Mouse (Mus musculus): Measurements from ENCODE around the gene Nhlrc2. TPM values are rescaled to one million over a fixed set of nuclear protein-coding genes. Genes with fewer than 3 reads are reported as not detected.

Gene Nhlrc2
- polyA plus RNA-seq, 1 experiment = 6.8 TPM

- no peaks in the 10 kb centered on the region for H3K27me3 ChIP-seq (ENCODE audit: control insufficient read depth, insufficient read depth, insufficient read length)
- no peak overlapping the region for H3ac ChIP-seq (ENCODE audit: control insufficient read depth, insufficient read length, low read depth)
- peaks cover 64% of the 10 kb centered on the region for H3K79me2 ChIP-seq (ENCODE audit: control insufficient read depth, insufficient read depth)
- peaks cover 21% of the 10 kb centered on the region for H3K36me3 ChIP-seq (ENCODE audit: control insufficient read depth, insufficient read depth)
- H3K79me3 ChIP-seq (ENCODE audit: low read depth) = peaks cover 17% of the 10 kb centered on the region
- no peak for TF ChIP-seq CEBPB (IDR thresholded peaks at IDR 0.05; ENCODE audit: low read depth)
- no peak for TF ChIP-seq USF1 (IDR thresholded peaks at IDR 0.05; ENCODE audit: low read depth)
- no peak for TF ChIP-seq FOSL1 (IDR thresholded peaks at IDR 0.05; ENCODE audit: insufficient read depth, low read length, poor library complexity, severe bottlenecking)
- TF ChIP-seq MAX (IDR thresholded peaks at IDR 0.05) = no peak
- TF ChIP-seq MYOD1 (IDR thresholded peaks at IDR 0.05; ENCODE audit: control insufficient read depth, insufficient read length, low read depth) = no peak
- TF ChIP-seq CTCF (IDR thresholded peaks at IDR 0.05; ENCODE audit: control insufficient read depth, insufficient read depth, insufficient read length) = no peak
- TF ChIP-seq MYOG (IDR thresholded peaks at IDR 0.05; ENCODE audit: control insufficient read depth, extremely low read depth, insufficient read length) = no peak
- no peak overlapping the region for H3K4me3 ChIP-seq (ENCODE audit: insufficient read depth, poor library complexity, severe bottlenecking)
These were observed 23.2 kb downstream of the Nhlrc2 start for GRCm38 (mm10) chr19:56571234-56571633.

GRCm38 (mm10) chr19:56571913-56572312 is 23.9 kb downstream of the Nhlrc2 start:
- Histone ChIP-seq H3K79me3 (ENCODE audit: low read depth) (peaks cover 15% of the 10 kb centered on the region), H3K79me2 (ENCODE audit: control insufficient read depth, insufficient read depth) (peaks cover 57% of the 10 kb centered on the region), H3K27me3 (ENCODE audit: control insufficient read depth, insufficient read depth, insufficient read length) (no peaks in the 10 kb centered on the region), H3K4me3 (ENCODE audit: insufficient read depth, poor library complexity, severe bottlenecking) (no peak overlapping the region), H3K36me3 (ENCODE audit: control insufficient read depth, insufficient read depth) (peaks cover 22% of the 10 kb centered on the region), H3ac (ENCODE audit: control insufficient read depth, insufficient read length, low read depth) (no peak overlapping the region)
- TF ChIP-seq FOSL1 (IDR thresholded peaks at IDR 0.05; ENCODE audit: insufficient read depth, low read length, poor library complexity, severe bottlenecking) = no peak
- TF ChIP-seq CEBPB (IDR thresholded peaks at IDR 0.05; ENCODE audit: low read depth) = no peak
- no peak for TF ChIP-seq MYOD1 (IDR thresholded peaks at IDR 0.05; ENCODE audit: control insufficient read depth, insufficient read length, low read depth)
- no peak for TF ChIP-seq CTCF (IDR thresholded peaks at IDR 0.05; ENCODE audit: control insufficient read depth, insufficient read depth, insufficient read length)
- no peak for TF ChIP-seq USF1 (IDR thresholded peaks at IDR 0.05; ENCODE audit: low read depth)

GRCm38 (mm10) chr19:56573184-56573583 is 25.1 kb downstream of the Nhlrc2 start:
- Histone ChIP-seq H3K79me2 (ENCODE audit: control insufficient read depth, insufficient read depth) (peaks cover 44% of the 10 kb centered on the region), H3K4me3 (ENCODE audit: insufficient read depth, poor library complexity, severe bottlenecking) (no peak overlapping the region), H3K79me3 (ENCODE audit: low read depth) (peaks cover 11% of the 10 kb centered on the region), H3K36me3 (ENCODE audit: control insufficient read depth, insufficient read depth) (peaks cover 27% of the 10 kb centered on the region), H3ac (ENCODE audit: control insufficient read depth, insufficient read length, low read depth) (no peak overlapping the region), H3K27me3 (ENCODE audit: control insufficient read depth, insufficient read depth, insufficient read length) (no peaks in the 10 kb centered on the region)
- TF ChIP-seq MYOD1 (IDR thresholded peaks at IDR 0.05; ENCODE audit: control insufficient read depth, insufficient read length, low read depth) (no peak), CTCF (IDR thresholded peaks at IDR 0.05; ENCODE audit: control insufficient read depth, insufficient read depth, insufficient read length) (no peak), MYOG (IDR thresholded peaks at IDR 0.05; ENCODE audit: control insufficient read depth, extremely low read depth, insufficient read length) (no peak), MAX (IDR thresholded peaks at IDR 0.05) (no peak)

- no peak overlapping the region for H3K4me3 ChIP-seq (ENCODE audit: insufficient read depth, poor library complexity, severe bottlenecking)
- no peaks in the 10 kb centered on the region for H3K27me3 ChIP-seq (ENCODE audit: control insufficient read depth, insufficient read depth, insufficient read length)
- H3K79me2 ChIP-seq (ENCODE audit: control insufficient read depth, insufficient read depth) = peaks cover 18% of the 10 kb centered on the region
- H3ac ChIP-seq (ENCODE audit: control insufficient read depth, insufficient read length, low read depth) = no peak overlapping the region
- peaks cover 33% of the 10 kb centered on the region for H3K36me3 ChIP-seq (ENCODE audit: control insufficient read depth, insufficient read depth)
- TF ChIP-seq FOSL1 (IDR thresholded peaks at IDR 0.05; ENCODE audit: insufficient read depth, low read length, poor library complexity, severe bottlenecking) = no peak
- no peak for TF ChIP-seq MYOG (IDR thresholded peaks at IDR 0.05; ENCODE audit: control insufficient read depth, extremely low read depth, insufficient read length)
- TF ChIP-seq CTCF (IDR thresholded peaks at IDR 0.05; ENCODE audit: control insufficient read depth, insufficient read depth, insufficient read length) = no peak
- no peak for TF ChIP-seq USF1 (IDR thresholded peaks at IDR 0.05; ENCODE audit: low read depth)
- no peak for TF ChIP-seq MAX (IDR thresholded peaks at IDR 0.05)
- no peak for TF ChIP-seq CEBPB (IDR thresholded peaks at IDR 0.05; ENCODE audit: low read depth)
- no peak for TF ChIP-seq MYOD1 (IDR thresholded peaks at IDR 0.05; ENCODE audit: control insufficient read depth, insufficient read length, low read depth)
- peaks cover 4% of the 10 kb centered on the region for H3K79me3 ChIP-seq (ENCODE audit: low read depth)
These were observed 29.7 kb downstream of the Nhlrc2 start for GRCm38 (mm10) chr19:56577801-56578200.

- TF ChIP-seq MAX (IDR thresholded peaks at IDR 0.05) = no peak
- no peak for TF ChIP-seq USF1 (IDR thresholded peaks at IDR 0.05; ENCODE audit: low read depth)
- no peak for TF ChIP-seq MYOG (IDR thresholded peaks at IDR 0.05; ENCODE audit: control insufficient read depth, extremely low read depth, insufficient read length)
- no peak for TF ChIP-seq CTCF (IDR thresholded peaks at IDR 0.05; ENCODE audit: control insufficient read depth, insufficient read depth, insufficient read length)
- TF ChIP-seq FOSL1 (IDR thresholded peaks at IDR 0.05; ENCODE audit: insufficient read depth, low read length, poor library complexity, severe bottlenecking) = no peak
- no peak for TF ChIP-seq CEBPB (IDR thresholded peaks at IDR 0.05; ENCODE audit: low read depth)
- no peak for TF ChIP-seq MYOD1 (IDR thresholded peaks at IDR 0.05; ENCODE audit: control insufficient read depth, insufficient read length, low read depth)
- no peak overlapping the region for H3K4me3 ChIP-seq (ENCODE audit: insufficient read depth, poor library complexity, severe bottlenecking)
- H3K27me3 ChIP-seq (ENCODE audit: control insufficient read depth, insufficient read depth, insufficient read length) = no peaks in the 10 kb centered on the region
- no peak overlapping the region for H3ac ChIP-seq (ENCODE audit: control insufficient read depth, insufficient read length, low read depth)
- peaks cover 5% of the 10 kb centered on the region for H3K79me2 ChIP-seq (ENCODE audit: control insufficient read depth, insufficient read depth)
- H3K36me3 ChIP-seq (ENCODE audit: control insufficient read depth, insufficient read depth) = peaks cover 40% of the 10 kb centered on the region
- H3K79me3 ChIP-seq (ENCODE audit: low read depth) = no peaks in the 10 kb centered on the region
These were observed 33.9 kb downstream of the Nhlrc2 start for GRCm38 (mm10) chr19:56581981-56582380.

GRCm38 (mm10) chr19:56583785-56584184 is 35.7 kb downstream of the Nhlrc2 start:
- no peak overlapping the region for H3ac ChIP-seq (ENCODE audit: control insufficient read depth, insufficient read length, low read depth)
- H3K4me3 ChIP-seq (ENCODE audit: insufficient read depth, poor library complexity, severe bottlenecking) = no peak overlapping the region
- peaks cover 36% of the 10 kb centered on the region for H3K36me3 ChIP-seq (ENCODE audit: control insufficient read depth, insufficient read depth)
- peaks cover 5% of the 10 kb centered on the region for H3K79me2 ChIP-seq (ENCODE audit: control insufficient read depth, insufficient read depth)
- no peaks in the 10 kb centered on the region for H3K27me3 ChIP-seq (ENCODE audit: control insufficient read depth, insufficient read depth, insufficient read length)
- TF ChIP-seq USF1 (IDR thresholded peaks at IDR 0.05; ENCODE audit: low read depth) (no peak), MYOD1 (IDR thresholded peaks at IDR 0.05; ENCODE audit: control insufficient read depth, insufficient read length, low read depth) (no peak)
- no peaks in the 10 kb centered on the region for H3K79me3 ChIP-seq (ENCODE audit: low read depth)

Measured in C2C12 (cell line).